Mouse (Mus musculus) lung, postnatal 0 days (tissue): ENCODE results near the gene Fbxl18. TPM values are rescaled to one million over a fixed set of nuclear protein-coding genes. Genes with fewer than 3 reads are reported as not detected.

Experiments
- ATAC-seq: fragments of 200-750 bp; cut with Nextera tagmentation; 2 replicates; pipeline ENCODE4 v1.8.0; 2017; ENCODE audit warnings: moderate library complexity
- DNase-seq: peaks from one replicate; pipeline ENCODE4 v3.0.0-alpha.2; 2016; ENCODE audit warnings: low spot score
- H3K27ac ChIP-seq: fragments of 300-500 bp; sonication (generic); 2 replicates; pipeline ENCODE4 v1.5.1; 2014; ENCODE audit warnings: antibody characterized with exemption, mild to moderate bottlenecking, low read length, mixed read lengths
- H3K27me3 ChIP-seq: fragments of 300-500 bp; sonication (generic); replicated peaks from 2 replicates; pipeline ENCODE4 v1.6.1; 2014; ENCODE audit warnings: low read length, mixed read lengths; ENCODE audit not compliant: insufficient read depth
- H3K36me3 ChIP-seq: fragments of 300-500 bp; sonication (generic); 2 replicates; pipeline ENCODE4 v1.6.1; 2014; ENCODE audit warnings: low read length, mixed read lengths; ENCODE audit not compliant: insufficient read depth
- H3K4me1 ChIP-seq: fragments of 300-500 bp; sonication (generic); 2 replicates; pipeline ENCODE4 v1.6.1; 2014; ENCODE audit warnings: antibody characterized with exemption, low read depth, low read length, mixed read lengths; ENCODE audit not compliant: insufficient read depth
- H3K4me2 ChIP-seq: fragments of 300-500 bp; sonication (generic); replicated peaks from 2 replicates; pipeline ENCODE4 v1.6.1; 2014; ENCODE audit warnings: low read depth, mild to moderate bottlenecking, low read length, moderate library complexity, mixed read lengths
- H3K4me3 ChIP-seq: fragments of 300-500 bp; sonication (generic); 2 replicates; pipeline ENCODE4 v1.5.1; 2014; ENCODE audit warnings: low read depth, low read length
- H3K9ac ChIP-seq: fragments of 300-500 bp; sonication (generic); replicated peaks from 2 replicates; pipeline ENCODE4 v1.6.1; 2014; ENCODE audit warnings: low read depth, mild to moderate bottlenecking
- H3K9me3 ChIP-seq: fragments of 300-500 bp; sonication (generic); 2 replicates; pipeline ENCODE4 v1.6.1; 2016; ENCODE audit warnings: low read length, mixed read lengths
- CTCF ChIP-seq: IDR thresholded peaks from 2 replicates; pipeline ENCODE4 v1.5.1; 2016; ENCODE audit warnings: antibody characterized with exemption, mild to moderate bottlenecking
- EP300 ChIP-seq: IDR thresholded peaks from 2 replicates; pipeline ENCODE4 v1.6.1; 2016; ENCODE audit warnings: antibody characterized with exemption, mild to moderate bottlenecking, control low read depth
- WGBS: fragments of 180-500 bp; shearing (Covaris S2); extraction: QIAGEN DNeasy Blood & Tissue Kit; methylation state at CpG from one replicate; pipeline ENCODE4 v1.1.7; 2014; 5-methylcytosine and 5-hydroxymethylcytosine counted together
- polyA plus RNA-seq: library from polyadenylated mRNA; unstranded; fragments of >200 nt; fragmentation: Nextera tagmentation; extraction: Ambion mirVana; gene quantifications from 2 replicates; pipeline ENCODE4 v1.2.1, GENCODE M21; 2015

Fbxl18 gene
- polyA plus RNA-seq = 6.3 and 7.9 TPM in 2 replicates

DNA sequence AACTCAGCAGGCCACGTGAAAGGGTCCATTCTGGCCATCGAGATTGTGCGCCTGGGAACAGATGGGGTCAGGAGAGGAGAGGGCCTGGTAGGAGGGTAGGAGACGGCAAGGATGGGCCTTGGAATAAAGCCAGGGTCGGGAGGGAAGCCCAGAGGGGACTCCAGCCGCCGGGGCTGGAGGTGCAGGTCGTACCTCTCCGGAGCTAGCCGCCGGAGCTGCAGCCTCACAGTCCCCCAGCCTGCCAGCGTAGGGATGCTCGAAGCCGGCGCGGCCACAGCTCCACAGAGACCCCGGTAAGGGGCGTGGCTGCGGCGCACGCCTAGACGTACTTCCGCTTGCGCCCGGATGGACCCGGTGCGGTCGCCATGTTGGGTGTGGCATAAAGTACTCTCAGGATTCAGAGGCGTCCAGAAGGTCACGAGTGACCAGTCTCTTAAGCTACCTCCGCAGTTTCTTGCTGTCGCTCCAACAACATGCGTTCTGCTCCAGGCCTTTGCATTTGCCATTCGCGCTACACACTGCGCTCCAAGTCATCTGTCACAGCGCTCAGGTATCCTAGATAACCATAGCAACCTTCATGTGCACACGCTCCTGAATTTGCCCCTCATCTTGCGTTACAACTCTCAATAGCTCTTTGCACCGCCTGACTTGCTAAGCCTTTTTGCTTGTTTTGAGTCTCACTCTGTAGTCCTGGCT lies at the start of gene Fbxl18:
Gene Fbxl18, minus strand, starts transcription at position 504 of the 696 bp plus-strand sequence.
- Histone ChIP-seq H3K4me3 (peak within 1 kb of the TSS; percentile 72), H3K4me2 (peak within 1 kb of the TSS; percentile 89), H3K36me3 (0 out of 2 replicates have a peak, but pooled peaks cover 4% of the 10 kb centered on the region), H3K27me3 (no peaks in the 10 kb centered on the region), H3K9ac (peak within 1 kb of the TSS; percentile 68), H3K27ac (peak within 1 kb of the TSS; percentile 4), H3K4me1 (peaks cover 7% of the 10 kb centered on the region), H3K9me3 (no peaks in the 10 kb centered on the region)
- ATAC-seq = peak; percentile 95
- TF ChIP-seq CTCF (no peak), EP300 (no peak)
- 0% methylated on average over 33 of the region's 40 CpGs for WGBS
- DNase-seq = peak; percentile 95

DNA sequence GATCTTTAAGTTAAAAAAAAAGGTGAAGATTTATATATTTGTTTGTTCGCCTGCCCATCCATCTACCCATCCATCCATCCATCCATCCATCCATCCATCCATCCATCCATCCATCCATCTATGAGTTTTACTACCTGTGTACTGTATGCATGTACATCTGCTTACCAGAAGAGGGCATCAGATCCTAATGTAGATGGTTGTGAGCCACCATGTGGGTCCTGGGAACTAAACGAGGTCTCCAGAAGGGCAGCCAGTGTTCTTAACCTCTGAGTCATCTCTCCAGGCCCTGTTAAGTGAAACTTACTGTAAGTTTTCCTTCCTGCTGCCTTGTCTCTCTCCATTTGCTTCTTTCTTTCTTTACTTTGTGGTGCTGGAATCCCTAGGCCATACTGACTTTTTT lies 45.2 kb upstream of the Fbxl18 start:
- no peak overlapping the region for H3K4me2 ChIP-seq
- H3K9ac ChIP-seq = no peak overlapping the region
- no peak overlapping the region for H3K27ac ChIP-seq
- no peaks in the 10 kb centered on the region for H3K27me3 ChIP-seq
- ATAC-seq (no peak), DNase-seq (no peak)
- no peaks in the 10 kb centered on the region for H3K9me3 ChIP-seq
- TF ChIP-seq EP300 (no peak), CTCF (peak; percentile 61)
- WGBS = 54% methylated on average over 2 of the region's 2 CpGs
- H3K4me1 ChIP-seq = peaks cover 7% of the 10 kb centered on the region; the same call in 1 of the 2 replicates
- no peak overlapping the region for H3K4me3 ChIP-seq
- no peaks in the 10 kb centered on the region for H3K36me3 ChIP-seq

DNA sequence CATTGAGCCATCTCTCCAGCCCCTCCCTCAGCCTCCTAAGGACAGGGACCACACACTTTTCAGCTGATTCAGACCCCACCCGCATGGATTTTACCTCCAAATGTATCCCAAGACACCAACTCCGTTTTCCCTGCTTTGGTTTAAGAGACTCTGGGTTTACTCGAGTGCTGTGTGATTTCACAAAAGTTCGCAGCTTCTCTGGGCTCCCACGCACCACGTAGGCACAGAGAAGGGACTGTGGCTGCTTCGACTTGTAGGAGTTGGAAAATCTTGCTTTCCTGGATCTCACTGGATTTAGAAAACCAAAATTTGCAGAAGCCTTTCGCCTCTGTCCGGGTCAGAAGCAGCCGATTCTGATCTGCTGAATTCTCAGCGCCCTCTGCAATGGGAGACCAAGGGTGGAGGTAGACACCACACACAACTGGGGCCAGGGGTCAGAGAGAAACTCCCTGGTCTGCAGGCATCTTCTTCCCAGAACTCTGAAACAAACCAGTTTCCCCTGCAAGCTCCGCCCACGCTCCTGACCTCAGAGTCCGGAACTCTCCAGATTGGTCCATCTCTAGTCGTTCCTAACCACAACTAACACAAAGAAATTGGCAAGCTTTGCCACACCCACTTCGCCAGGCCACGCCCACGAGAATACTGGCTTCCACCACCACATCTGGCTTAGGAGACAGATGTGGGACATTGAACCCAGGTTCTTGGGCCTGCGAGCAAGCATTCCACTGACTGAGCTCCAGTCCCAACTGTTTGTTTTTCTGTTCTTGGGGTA lies 42.9 kb upstream of the Fbxl18 start:
- peaks cover 7% of the 10 kb centered on the region; the same call in 1 of the 2 replicates for H3K4me1 ChIP-seq
- DNase-seq (peak; percentile 60), ATAC-seq (0 out of 2 replicates have a peak, but pooled peaks have one; percentile 8)
- TF ChIP-seq EP300 (no peak), CTCF (no peak)
- H3K9ac ChIP-seq = no peak overlapping the region
- H3K27me3 ChIP-seq = no peaks in the 10 kb centered on the region
- no peaks in the 10 kb centered on the region for H3K9me3 ChIP-seq
- WGBS = 38% methylated on average over 19 of the region's 19 CpGs
- H3K4me3 ChIP-seq = no peak overlapping the region
- no peak overlapping the region for H3K27ac ChIP-seq
- H3K36me3 ChIP-seq = no peaks in the 10 kb centered on the region
- H3K4me2 ChIP-seq = no peak overlapping the region

DNA sequence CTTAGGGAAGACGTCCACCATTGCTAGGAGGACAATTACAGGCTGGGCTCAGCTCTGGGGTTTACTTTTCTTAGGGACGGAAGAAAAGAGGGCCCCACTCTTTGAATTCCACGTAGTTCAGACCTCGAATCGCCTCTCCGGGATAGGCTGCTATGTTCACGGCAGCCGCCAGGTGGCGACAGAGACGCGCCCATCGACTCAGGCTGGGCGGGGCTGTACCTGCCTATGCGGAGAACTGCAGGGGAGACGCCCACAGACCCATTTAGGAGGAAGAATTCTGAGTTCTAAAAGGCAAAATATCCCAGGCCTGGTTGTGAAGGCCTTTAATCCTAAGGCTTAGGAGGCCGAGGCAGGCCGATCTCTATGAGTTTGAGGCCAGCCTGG lies 41.1 kb upstream of the Fbxl18 start:
- H3K9ac ChIP-seq = 0 out of 2 replicates have a peak overlapping the region, but pooled peaks have one; percentile 4
- peak overlapping the region; percentile 20; the same call in 1 of the 2 replicates for H3K4me3 ChIP-seq
- DNase-seq = peak; percentile 72
- peak; percentile 49 for ATAC-seq
- 5% methylated on average over 17 of the region's 17 CpGs for WGBS
- H3K27ac ChIP-seq = no peak overlapping the region
- no peaks in the 10 kb centered on the region for H3K36me3 ChIP-seq
- peak overlapping the region; percentile 41 for H3K4me2 ChIP-seq
- H3K27me3 ChIP-seq = no peaks in the 10 kb centered on the region
- H3K4me1 ChIP-seq = peaks cover 7% of the 10 kb centered on the region; the same call in 1 of the 2 replicates
- H3K9me3 ChIP-seq = no peaks in the 10 kb centered on the region
- TF ChIP-seq CTCF (peak; percentile 97), EP300 (no peak)

DNA sequence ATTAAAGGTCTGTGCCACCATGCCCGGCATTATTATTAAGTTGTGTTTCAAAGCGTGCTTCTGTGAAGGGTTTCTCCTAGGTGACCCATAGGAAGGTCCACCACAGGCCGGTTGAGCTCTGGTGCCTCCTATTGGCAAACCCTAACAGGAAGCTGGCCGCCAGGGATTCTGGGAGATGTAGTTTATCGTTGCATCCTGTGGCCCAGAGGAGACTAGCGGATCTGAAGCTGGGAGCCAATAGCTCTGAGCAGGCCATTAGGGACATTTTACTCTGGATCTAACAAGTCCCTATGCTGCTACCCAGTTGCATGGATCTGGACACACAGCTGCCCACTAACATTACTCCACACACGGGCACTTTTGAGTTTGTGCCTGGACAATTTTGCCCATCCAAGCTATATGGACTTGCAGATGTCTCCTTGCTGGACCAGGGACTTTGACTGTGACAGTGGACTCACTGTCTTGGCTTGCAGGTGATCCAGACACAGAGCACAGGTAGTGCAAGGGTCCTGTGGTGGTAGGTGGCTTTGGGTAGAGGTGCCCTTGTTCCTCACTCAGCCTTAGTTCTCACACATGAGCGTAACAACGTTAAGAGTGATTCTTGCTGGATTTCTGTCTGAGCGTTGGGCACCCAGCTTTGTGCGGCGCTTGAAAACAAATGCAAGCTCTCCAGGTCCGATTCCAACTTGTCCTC lies 40.6 kb upstream of the Fbxl18 start:
- Histone ChIP-seq H3K27ac (no peak overlapping the region; the same call in 1 of the 2 replicates), H3K27me3 (no peaks in the 10 kb centered on the region), H3K4me1 (peaks cover 7% of the 10 kb centered on the region; the same call in 1 of the 2 replicates), H3K4me2 (peak overlapping the region; percentile 41), H3K4me3 (peak overlapping the region; percentile 20; the same call in 1 of the 2 replicates), H3K9me3 (no peaks in the 10 kb centered on the region), H3K36me3 (no peaks in the 10 kb centered on the region), H3K9ac (0 out of 2 replicates have a peak overlapping the region, but pooled peaks have one; percentile 4)
- DNase-seq (peak; percentile 91), ATAC-seq (peak; percentile 79)
- WGBS = 22% methylated on average over 13 of the region's 13 CpGs
- TF ChIP-seq EP300 (no peak), CTCF (peak; percentile 75)
